Mouse (Mus musculus) heart, postnatal 0 days (tissue): ENCODE results near the gene Abhd17c.

Source experiments
- CTCF ChIP-seq: IDR thresholded peaks from 2 replicates; pipeline ENCODE4 v1.5.1; 2016; ENCODE audit warnings: antibody characterized with exemption, control low read depth, low read depth
- EP300 ChIP-seq: IDR thresholded peaks from 2 replicates; pipeline ENCODE4 v1.6.1; 2016; ENCODE audit warnings: antibody characterized with exemption, low read depth

GRCm38 (mm10) chr7:84098098-84098497, 53.6 kb downstream of the Abhd17c start:
- TF ChIP-seq CTCF, result no peak
- TF ChIP-seq EP300, result no peak
